Mouse (Mus musculus): ENCODE data around the gene Ccser1. TPM values are rescaled to one million over a fixed set of nuclear protein-coding genes. Genes with fewer than 3 reads are reported as not detected.

The Ccser1 gene
- polyA plus RNA-seq, 1 experiment from 2014 or later, result 24.0 TPM

DNA sequence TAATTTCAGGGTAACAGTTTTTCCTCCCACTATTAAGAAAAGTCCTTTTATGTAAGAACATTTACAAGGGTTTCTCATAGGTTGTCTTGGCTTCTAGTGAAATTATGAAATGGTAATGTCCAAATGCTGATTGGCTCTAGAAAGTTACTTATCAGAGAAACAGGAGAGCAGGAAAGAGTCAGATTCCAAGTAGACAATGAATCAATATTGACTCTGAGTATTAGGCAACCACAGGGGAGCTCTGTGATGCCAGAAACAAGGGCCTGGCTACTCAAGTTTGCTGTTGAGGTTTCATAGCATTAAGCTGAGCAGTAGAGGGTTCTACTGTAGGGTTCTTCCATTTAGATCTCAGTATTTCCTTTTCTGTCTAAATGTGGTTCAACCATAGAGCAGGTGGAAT, 481.3 kb downstream of the Ccser1 start:
- no peak overlapping the region for H3K4me3 ChIP-seq
- no peaks in the 10 kb centered on the region for H3K4me1 ChIP-seq (replicated peaks)
- ATAC-seq (ENCODE audit: low FRiP score), result no peak
- H3K36me3 ChIP-seq, result no peaks in the 10 kb centered on the region
- H3K9me3 ChIP-seq, result no peaks in the 10 kb centered on the region
- no peaks in the 10 kb centered on the region for H3K27me3 ChIP-seq
- H3K27ac ChIP-seq, result no peak overlapping the region
- no peak overlapping the region for H3K9ac ChIP-seq
- no peak overlapping the region for H3K4me2 ChIP-seq

DNA sequence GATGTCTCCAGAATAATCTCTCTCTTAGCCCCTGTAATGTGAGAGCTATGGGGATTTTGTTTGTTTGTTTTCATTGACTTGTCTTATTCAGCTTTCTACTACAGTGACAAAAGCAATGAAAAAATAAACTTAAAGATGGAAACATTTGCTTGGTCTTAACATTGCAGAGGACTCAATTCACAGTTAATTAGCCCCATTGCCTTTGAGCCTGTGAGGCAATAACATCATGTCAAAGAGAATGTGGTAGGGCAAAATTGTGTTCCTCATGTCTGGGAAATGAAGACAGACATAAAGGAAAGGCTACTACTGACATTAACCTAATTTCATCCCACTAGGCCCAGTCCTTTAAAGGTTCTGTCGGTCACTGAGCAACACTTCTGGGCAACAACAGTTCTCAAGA, 484.4 kb downstream of the Ccser1 start:
- Histone ChIP-seq H3K27ac (no peak overlapping the region), H3K4me3 (no peak overlapping the region), H3K9me3 (no peaks in the 10 kb centered on the region), H3K4me2 (no peak overlapping the region), H3K36me3 (no peaks in the 10 kb centered on the region), H3K9ac (no peak overlapping the region), H3K4me1 (replicated peaks) (no peaks in the 10 kb centered on the region), H3K27me3 (no peaks in the 10 kb centered on the region)
- ATAC-seq (ENCODE audit: low FRiP score), result no peak
- WGBS, result 94% methylated on average over 1 of the region's 1 CpGs

DNA sequence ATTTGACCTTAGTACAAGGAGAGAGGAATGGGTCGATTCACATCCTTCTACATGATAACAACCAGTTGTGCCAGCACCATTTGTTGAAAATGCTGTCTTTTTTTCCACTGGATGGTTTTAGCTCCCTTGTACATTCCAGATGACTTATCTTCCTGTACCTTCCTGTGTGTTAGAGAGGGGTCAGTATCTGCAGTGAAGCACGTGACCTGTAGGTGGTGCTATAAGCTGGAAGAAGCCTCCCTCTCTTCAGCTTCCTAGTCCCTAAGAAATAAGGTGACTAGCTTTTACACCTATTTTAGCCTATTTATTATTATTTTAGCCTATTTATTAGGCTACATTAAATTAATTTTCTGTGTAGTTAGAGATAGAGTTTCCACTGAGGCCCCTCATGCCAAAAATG, 506.9 kb downstream of the Ccser1 start:
- Histone ChIP-seq H3K36me3 (no peaks in the 10 kb centered on the region), H3K4me1 (replicated peaks) (no peaks in the 10 kb centered on the region), H3K4me3 (no peak overlapping the region), H3K9ac (no peak overlapping the region), H3K4me2 (no peak overlapping the region), H3K27me3 (no peaks in the 10 kb centered on the region), H3K9me3 (no peaks in the 10 kb centered on the region), H3K27ac (no peak overlapping the region)
- WGBS, result 37% methylated on average over 2 of the region's 2 CpGs
- ATAC-seq (ENCODE audit: low FRiP score), result no peak

DNA sequence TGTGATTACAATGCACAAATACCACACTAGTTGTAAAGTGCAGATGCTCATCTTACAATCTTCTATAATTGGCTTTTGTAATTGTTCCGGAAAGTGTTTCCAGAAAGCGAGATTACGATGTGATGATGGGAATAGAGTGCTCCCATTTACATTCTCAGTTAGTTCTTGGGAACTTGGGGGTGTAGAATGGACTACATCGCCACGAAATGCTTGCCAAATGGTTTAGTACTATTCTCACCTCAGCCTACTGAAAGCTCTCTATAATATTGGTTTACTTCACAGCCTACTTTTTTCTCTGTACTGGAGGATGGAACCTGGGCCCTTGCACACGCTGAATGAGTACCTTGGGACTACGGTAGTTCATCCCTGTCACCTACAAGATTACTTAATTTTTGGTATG, 522.9 kb downstream of the Ccser1 start:
- Histone ChIP-seq H3K4me2 (no peak overlapping the region), H3K27me3 (no peaks in the 10 kb centered on the region), H3K9me3 (no peaks in the 10 kb centered on the region), H3K4me3 (no peak overlapping the region), H3K4me1 (replicated peaks) (no peaks in the 10 kb centered on the region), H3K9ac (no peak overlapping the region), H3K36me3 (no peaks in the 10 kb centered on the region), H3K27ac (no peak overlapping the region)
- no peak for ATAC-seq (ENCODE audit: low FRiP score)
- WGBS, result 93% methylated on average over 7 of the region's 7 CpGs

DNA sequence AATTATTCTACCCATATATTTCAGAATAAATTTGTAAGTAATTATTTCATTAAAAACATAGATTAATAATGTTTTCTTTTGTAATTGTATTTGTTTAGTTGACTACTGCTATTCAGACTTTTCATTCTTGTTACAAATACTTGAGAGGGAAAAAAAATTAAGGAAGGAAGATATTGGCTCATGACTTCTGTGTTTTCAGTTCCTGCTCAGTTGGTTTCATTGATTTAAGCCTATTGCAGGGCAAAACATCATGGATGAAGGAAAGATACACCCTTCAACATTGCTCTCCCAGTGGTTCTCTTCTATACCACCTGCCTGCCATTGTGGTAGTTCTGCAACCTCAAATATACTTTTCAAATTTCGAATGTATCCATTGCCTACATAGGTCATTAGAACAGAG, 541.1 kb downstream of the Ccser1 start:
- H3K9me3 ChIP-seq, result no peaks in the 10 kb centered on the region
- H3K4me1 ChIP-seq (replicated peaks), result no peaks in the 10 kb centered on the region
- H3K4me2 ChIP-seq, result no peak overlapping the region
- no peaks in the 10 kb centered on the region for H3K27me3 ChIP-seq
- WGBS, result 85% methylated on average over 1 of the region's 1 CpGs
- H3K9ac ChIP-seq, result no peak overlapping the region
- H3K36me3 ChIP-seq, result no peaks in the 10 kb centered on the region
- no peak for ATAC-seq (ENCODE audit: low FRiP score)
- no peak overlapping the region for H3K4me3 ChIP-seq
- no peak overlapping the region for H3K27ac ChIP-seq

DNA sequence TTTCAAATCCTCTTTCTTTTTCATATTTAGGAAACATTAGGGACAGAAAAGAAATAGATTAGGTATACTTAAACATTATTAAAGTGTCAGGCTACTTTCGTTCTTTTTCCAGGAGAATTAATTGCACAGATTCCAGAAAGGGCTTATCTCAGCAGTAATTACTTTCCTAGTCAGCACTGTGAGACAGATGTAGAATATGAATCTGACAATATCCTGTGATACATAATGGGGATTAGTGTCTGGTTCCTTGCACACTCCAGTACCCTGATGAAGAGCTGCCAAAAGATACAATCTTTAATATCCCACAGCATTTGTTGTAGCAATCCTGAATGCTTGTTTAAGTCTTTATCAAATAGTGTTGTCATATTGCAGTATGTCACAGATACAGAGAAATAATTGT, 548.9 kb downstream of the Ccser1 start:
- Histone ChIP-seq H3K27ac (no peak overlapping the region), H3K9ac (no peak overlapping the region), H3K4me3 (no peak overlapping the region), H3K36me3 (no peaks in the 10 kb centered on the region), H3K9me3 (no peaks in the 10 kb centered on the region), H3K27me3 (no peaks in the 10 kb centered on the region), H3K4me1 (replicated peaks) (no peaks in the 10 kb centered on the region), H3K4me2 (no peak overlapping the region)
- ATAC-seq (ENCODE audit: low FRiP score), result no peak
- 63% methylated on average over 1 of the region's 1 CpGs for WGBS

DNA sequence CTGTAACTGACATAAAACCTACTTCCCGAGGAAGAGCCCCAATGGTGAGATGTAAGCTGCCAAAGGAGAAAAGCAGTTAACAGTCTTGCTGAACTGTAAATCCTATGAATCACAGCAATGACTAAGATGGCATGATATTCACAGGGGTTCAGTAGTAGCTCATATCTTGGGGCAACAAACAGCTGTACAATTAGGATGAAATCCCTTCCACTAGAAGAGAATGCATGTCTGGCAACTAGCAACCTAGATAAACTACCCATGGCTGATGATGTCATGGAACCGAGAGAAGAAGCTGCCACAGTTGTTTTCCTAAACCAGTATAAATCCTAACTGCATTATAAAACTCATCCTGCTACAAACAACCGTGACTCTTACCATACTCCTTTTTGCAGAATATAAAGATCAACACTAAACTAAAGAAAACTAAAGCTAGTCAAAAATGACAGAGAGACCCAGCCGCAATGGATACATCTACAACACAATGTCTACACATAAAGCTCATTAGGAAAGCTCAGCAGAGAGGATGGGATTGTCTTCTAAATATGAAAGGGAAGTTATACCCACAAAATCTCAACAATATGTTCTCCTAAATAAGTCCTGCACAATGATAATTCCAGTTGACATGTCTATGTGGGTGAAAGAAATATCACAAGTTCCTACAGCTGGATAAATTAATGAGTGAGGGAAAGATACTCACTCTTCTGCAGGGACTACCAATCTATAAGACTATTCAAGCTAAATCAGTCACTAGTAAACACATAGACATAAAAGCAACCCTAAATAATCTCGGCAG, 550.2 kb downstream of the Ccser1 start:
- H3K4me3 ChIP-seq, result no peak overlapping the region
- H3K27ac ChIP-seq, result no peak overlapping the region
- H3K9me3 ChIP-seq, result no peaks in the 10 kb centered on the region
- H3K4me1 ChIP-seq (replicated peaks), result no peaks in the 10 kb centered on the region
- H3K4me2 ChIP-seq, result no peak overlapping the region
- ATAC-seq (ENCODE audit: low FRiP score), result no peak
- 85% methylated on average over 5 of the region's 5 CpGs for WGBS
- no peak overlapping the region for H3K9ac ChIP-seq
- H3K36me3 ChIP-seq, result no peaks in the 10 kb centered on the region
- no peaks in the 10 kb centered on the region for H3K27me3 ChIP-seq

DNA sequence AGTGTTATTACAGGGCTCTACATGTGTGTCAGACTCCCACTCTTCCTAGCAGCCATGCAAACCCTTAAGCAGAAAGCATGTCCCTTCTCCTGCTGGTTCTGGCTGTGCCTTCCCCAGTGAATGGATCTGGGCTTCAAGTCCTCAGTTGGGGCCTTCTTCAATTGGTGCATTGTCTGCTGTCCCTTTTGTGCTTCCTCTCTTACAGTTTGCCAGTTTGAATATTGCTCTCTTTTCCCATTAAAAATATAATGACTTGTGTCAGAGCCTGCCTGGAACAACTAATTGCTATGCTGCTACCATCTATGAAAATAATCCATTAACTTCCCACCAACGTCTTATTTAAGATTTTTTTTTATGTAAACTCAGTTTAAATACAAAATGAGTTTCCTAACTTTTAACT, 566.2 kb downstream of the Ccser1 start:
- Histone ChIP-seq H3K9me3 (no peaks in the 10 kb centered on the region), H3K9ac (no peak overlapping the region), H3K4me1 (replicated peaks) (no peaks in the 10 kb centered on the region), H3K36me3 (no peaks in the 10 kb centered on the region), H3K27me3 (no peaks in the 10 kb centered on the region), H3K4me3 (no peak overlapping the region), H3K4me2 (no peak overlapping the region), H3K27ac (no peak overlapping the region)
- ATAC-seq (ENCODE audit: low FRiP score), result no peak
- WGBS, result 75% methylated on average over 1 of the region's 1 CpGs

DNA sequence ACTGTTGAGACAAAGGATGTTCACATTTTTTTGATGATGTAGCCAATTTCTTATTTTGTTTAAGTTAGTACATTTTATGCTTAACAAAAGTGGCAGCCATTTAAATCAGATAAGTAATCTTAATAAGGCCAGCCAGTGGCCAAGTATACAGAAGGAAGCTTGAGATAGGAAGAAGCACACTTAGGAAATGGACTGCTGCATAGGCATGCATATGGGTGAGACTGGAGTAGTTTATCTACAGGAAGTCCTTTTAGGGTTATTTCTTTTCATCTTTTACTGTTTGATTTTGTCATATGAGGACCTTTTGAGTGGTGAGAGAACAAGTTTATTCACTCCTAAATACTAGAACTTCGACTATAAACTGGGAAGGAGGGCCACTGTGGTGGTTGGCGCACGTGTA, 582.0 kb downstream of the Ccser1 start:
- Histone ChIP-seq H3K9me3 (no peaks in the 10 kb centered on the region), H3K27ac (no peak overlapping the region), H3K4me3 (no peak overlapping the region), H3K4me2 (no peak overlapping the region), H3K9ac (no peak overlapping the region), H3K27me3 (no peaks in the 10 kb centered on the region), H3K4me1 (replicated peaks) (0 out of 2 replicates have a peak, but pooled peaks cover 3% of the 10 kb centered on the region), H3K36me3 (no peaks in the 10 kb centered on the region)
- no peak for ATAC-seq (ENCODE audit: low FRiP score)
- WGBS, result 95% methylated on average over 3 of the region's 3 CpGs

DNA sequence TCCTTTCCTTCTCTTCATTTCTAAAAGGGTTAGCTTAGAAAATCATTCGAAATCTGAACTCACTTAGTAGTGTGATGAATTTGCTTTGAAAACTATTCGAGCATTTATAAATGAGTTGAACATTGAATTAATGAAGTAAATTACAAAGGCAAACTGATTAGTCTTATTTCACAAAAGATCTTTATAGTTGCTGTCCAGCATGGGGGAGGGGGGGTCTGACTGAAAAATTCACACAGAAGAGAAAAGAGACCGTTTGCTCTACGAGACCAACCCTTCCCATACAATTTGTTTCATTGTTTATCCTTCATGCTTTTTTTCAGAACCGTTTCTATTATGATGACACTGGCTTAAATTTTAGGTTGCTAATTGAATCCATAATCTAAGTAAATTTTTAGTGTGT, 583.3 kb downstream of the Ccser1 start:
- Histone ChIP-seq H3K4me1 (replicated peaks) (0 out of 2 replicates have a peak, but pooled peaks cover 3% of the 10 kb centered on the region), H3K4me3 (no peak overlapping the region), H3K27me3 (no peaks in the 10 kb centered on the region), H3K36me3 (no peaks in the 10 kb centered on the region), H3K4me2 (no peak overlapping the region), H3K9me3 (no peaks in the 10 kb centered on the region), H3K27ac (no peak overlapping the region), H3K9ac (no peak overlapping the region)
- 44% methylated on average over 5 of the region's 5 CpGs for WGBS
- ATAC-seq (ENCODE audit: low FRiP score), result no peak

DNA sequence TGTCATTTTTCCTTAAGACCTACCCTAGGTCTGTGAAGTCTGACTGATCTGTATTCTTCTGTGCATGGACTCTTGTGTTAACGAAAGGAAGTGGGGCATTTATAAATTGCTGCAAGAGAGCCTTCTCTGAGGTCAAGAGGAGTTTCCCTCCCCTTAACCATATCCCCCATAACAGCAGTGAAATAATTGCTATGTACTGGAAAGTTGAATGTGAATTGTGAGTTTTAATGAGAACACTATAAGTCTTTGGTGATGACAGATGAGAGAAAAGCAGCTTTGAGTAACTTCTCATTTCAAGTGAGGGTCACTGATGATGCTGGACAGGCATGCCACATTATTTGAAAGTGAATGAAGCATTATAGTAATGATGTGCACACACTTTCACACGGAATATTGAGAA, 585.7 kb downstream of the Ccser1 start:
- no peak for ATAC-seq (ENCODE audit: low FRiP score)
- Histone ChIP-seq H3K4me2 (no peak overlapping the region), H3K9me3 (no peaks in the 10 kb centered on the region), H3K4me1 (replicated peaks) (0 out of 2 replicates have a peak, but pooled peaks cover 3% of the 10 kb centered on the region), H3K4me3 (no peak overlapping the region), H3K27me3 (no peaks in the 10 kb centered on the region), H3K9ac (no peak overlapping the region), H3K27ac (no peak overlapping the region), H3K36me3 (no peaks in the 10 kb centered on the region)
- WGBS, result 73% methylated on average over 2 of the region's 2 CpGs

DNA sequence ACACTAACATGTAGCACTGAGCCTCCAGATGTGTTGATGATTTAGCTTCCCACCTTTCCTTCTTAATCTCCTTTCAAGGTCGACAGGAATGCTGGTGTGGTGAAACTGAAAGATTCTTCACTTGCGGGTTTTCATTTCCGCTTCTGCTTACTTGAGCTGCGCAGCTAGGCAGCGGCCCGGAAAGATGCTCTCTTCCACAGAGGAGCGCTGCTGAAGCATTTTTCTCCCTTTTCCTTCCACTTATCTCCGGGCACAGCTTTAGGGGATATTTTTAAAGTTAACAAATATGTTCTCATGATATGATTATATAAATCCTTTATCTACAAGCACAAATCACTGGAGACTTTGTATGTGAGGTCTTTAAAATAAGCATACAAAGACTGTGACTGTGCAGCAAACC, 587.0 kb downstream of the Ccser1 start:
- H3K36me3 ChIP-seq, result no peaks in the 10 kb centered on the region
- H3K27ac ChIP-seq, result no peak overlapping the region
- no peaks in the 10 kb centered on the region for H3K9me3 ChIP-seq
- ATAC-seq (ENCODE audit: low FRiP score), result no peak
- no peaks in the 10 kb centered on the region for H3K27me3 ChIP-seq
- no peak overlapping the region for H3K4me2 ChIP-seq
- H3K9ac ChIP-seq, result no peak overlapping the region
- H3K4me3 ChIP-seq, result no peak overlapping the region
- 0 out of 2 replicates have a peak, but pooled peaks cover 3% of the 10 kb centered on the region for H3K4me1 ChIP-seq (replicated peaks)
- WGBS, result 76% methylated on average over 8 of the region's 8 CpGs

DNA sequence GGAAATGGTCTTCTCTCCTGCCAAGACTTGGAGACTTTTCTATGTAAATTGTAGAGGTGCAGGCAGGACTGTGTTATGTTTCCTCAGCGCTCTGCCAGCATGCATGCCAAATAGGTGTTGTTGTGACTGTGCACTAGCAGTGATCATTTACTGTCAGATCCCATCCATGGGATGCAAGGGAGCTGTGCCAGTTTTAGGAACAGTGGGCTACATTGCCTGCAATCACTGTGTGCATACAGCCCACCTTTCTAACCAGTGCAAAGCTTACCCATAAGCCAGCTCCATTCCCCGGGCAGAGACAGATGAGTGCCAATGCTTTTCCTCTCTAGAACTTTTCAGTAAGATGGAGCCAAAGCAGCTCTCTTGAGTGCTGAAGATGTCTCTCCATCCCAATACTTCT, 606.6 kb downstream of the Ccser1 start:
- Histone ChIP-seq H3K9me3 (no peaks in the 10 kb centered on the region), H3K4me2 (no peak overlapping the region), H3K9ac (no peak overlapping the region), H3K27me3 (no peaks in the 10 kb centered on the region), H3K4me1 (replicated peaks) (no peaks in the 10 kb centered on the region), H3K27ac (no peak overlapping the region), H3K4me3 (no peak overlapping the region), H3K36me3 (no peaks in the 10 kb centered on the region)
- WGBS, result 84% methylated on average over 2 of the region's 2 CpGs
- ATAC-seq (ENCODE audit: low FRiP score), result no peak
